Mouse (Mus musculus): ENCODE measurements around the gene Wdr31.

- no peak for TF ChIP-seq CTCF (IDR thresholded peaks at IDR 0.05; ENCODE audit: low read depth, low read length)
- TF ChIP-seq POLR2A (IDR thresholded peaks at IDR 0.05; ENCODE audit: borderline replicate concordance, low read depth, low read length), result no peak
Observed at GRCm38 (mm10) chr4:62487172-62487571, 16.5 kb upstream of the Wdr31 start.

All from bone marrow macrophage, adult 2 months (primary cell).